Mouse (Mus musculus) neutrophil, adult 65 days (primary cell): ENCODE measurements around the gene Gm15155. TPM values are rescaled to one million over a fixed set of nuclear protein-coding genes. Genes with fewer than 3 reads are reported as not detected.

ENCODE experiments used
- total RNA-seq: library from RNA; stranded (reverse); gene quantifications from 2 replicates; pipeline ENCODE4 v1.2.4, GENCODE M21; 2023

Gm15155 gene
- total RNA-seq, result not detected in 2 replicates

DNA sequence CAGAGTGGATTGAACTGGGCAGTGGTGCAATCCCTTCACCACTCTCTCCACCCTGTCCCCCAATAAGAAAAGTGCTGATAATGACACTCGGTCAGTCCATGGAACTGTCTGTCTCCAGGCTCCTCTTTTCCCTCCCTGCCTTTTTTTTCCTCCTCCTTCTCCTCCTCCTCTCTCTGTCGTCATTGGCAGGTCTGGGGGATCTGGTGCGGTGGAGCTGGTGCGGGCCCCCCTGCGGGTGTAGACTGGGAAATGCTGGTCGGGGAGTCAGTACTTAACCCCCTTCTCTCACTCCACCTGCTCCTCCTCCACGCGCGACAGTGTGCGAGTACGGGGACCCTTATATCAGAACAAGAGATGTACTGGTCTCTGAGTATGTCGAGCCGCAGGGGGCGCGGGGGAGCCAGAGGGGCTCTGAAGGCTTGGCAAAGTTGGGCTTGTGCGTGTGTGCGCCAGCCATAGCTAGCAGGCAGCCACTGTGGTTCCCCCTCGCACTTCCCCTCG is at the start of gene Gm15155:
Gene Gm15155 (plus strand): TSS at position 401 of the 501 bp plus-strand sequence.

DNA sequence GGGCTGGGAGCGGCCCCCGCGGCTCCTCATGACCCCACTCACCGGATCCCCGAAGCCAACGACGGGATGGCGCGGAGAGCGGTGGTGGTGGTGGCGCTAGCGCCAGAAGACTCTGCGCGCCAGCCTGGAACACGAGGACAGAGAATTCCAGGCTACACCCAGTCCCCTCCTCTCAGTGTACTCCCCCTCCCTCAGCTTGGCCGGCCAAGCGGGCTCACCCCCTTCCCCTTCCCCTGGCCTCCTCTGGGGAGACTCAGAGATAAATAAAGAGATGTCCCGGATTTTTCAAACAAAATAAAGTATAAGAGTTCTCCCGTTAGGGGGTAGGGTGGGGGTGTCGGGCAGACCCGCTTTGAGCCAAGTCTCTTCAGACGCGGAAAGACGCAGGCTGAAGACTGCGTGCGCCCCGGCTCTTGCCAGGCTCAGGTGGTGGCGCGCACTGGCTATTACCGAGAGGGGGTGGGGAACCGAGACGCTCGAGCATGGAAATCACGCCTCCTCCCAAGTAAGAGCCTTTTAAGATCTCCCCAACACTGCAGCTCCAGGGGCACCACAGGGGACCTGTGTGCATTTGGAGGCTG is 750 bp upstream of the Gm15155 start, which contains the start of gene Ptchd1:
Gene Ptchd1 (minus strand): TSS at position 114 of the 581 bp plus-strand sequence.

Other genes starting within 250 kb of the Gm15155 start
- gene Ptchd1, start 927 bp upstream of the Gm15155 start, total RNA-seq, result not detected in 2 replicates